Mouse (Mus musculus): ENCODE measurements at regions not wholly inside any gene's neighbourhood (a gene's known extent, or its start where the extent isn't known, plus 50 kb on each side); places are given as distances from the start of the nearest gene placed in this dataset.

GRCm38 (mm10) chr19:23044510-23045464 is 96.2 kb upstream of the Klf9 start:
- no peak overlapping the region for H3K27ac ChIP-seq (ENCODE audit: low read length)
- H3K4me3 ChIP-seq (replicated peaks; ENCODE audit: low read length) = no peak overlapping the region
- H3K27me3 ChIP-seq (ENCODE audit: control insufficient read depth, insufficient read depth, low read length) = no peaks in the 10 kb centered on the region
- 62% methylated on average over 16 of the region's 16 CpGs for WGBS
- no peak for ATAC-seq (ENCODE audit: insufficient read depth, low FRiP score)
- no peak overlapping the region for H3K9ac ChIP-seq (ENCODE audit: low read length)
- H3K4me2 ChIP-seq (ENCODE audit: low read depth, low read length) = no peak overlapping the region
- no peaks in the 10 kb centered on the region for H3K36me3 ChIP-seq (ENCODE audit: control insufficient read depth, insufficient read depth, low read length)
- no peaks in the 10 kb centered on the region for H3K9me3 ChIP-seq (replicated peaks; ENCODE audit: control insufficient read depth, low read length)
- no peaks in the 10 kb centered on the region for H3K4me1 ChIP-seq (ENCODE audit: control insufficient read depth, insufficient read depth, low read length)

- no peaks in the 10 kb centered on the region for H3K27me3 ChIP-seq (ENCODE audit: control insufficient read depth, insufficient read depth, low read length)
- ATAC-seq (ENCODE audit: insufficient read depth, low FRiP score) = no peak
- no peak overlapping the region for H3K27ac ChIP-seq (ENCODE audit: low read length)
- no peaks in the 10 kb centered on the region for H3K36me3 ChIP-seq (ENCODE audit: control insufficient read depth, insufficient read depth, low read length)
- H3K4me2 ChIP-seq (ENCODE audit: low read depth, low read length) = no peak overlapping the region
- H3K9me3 ChIP-seq (replicated peaks; ENCODE audit: control insufficient read depth, low read length) = no peaks in the 10 kb centered on the region
- WGBS = 91% methylated on average over 4 of the region's 4 CpGs
- no peak overlapping the region for H3K9ac ChIP-seq (ENCODE audit: low read length)
- no peak overlapping the region for H3K4me3 ChIP-seq (replicated peaks; ENCODE audit: low read length)
- no peaks in the 10 kb centered on the region for H3K4me1 ChIP-seq (ENCODE audit: control insufficient read depth, insufficient read depth, low read length)
Measured at GRCm38 (mm10) chr19:23051456-23051855, 89.6 kb upstream of the Klf9 start.

- H3K27me3 ChIP-seq (ENCODE audit: control insufficient read depth, insufficient read depth, low read length) = no peaks in the 10 kb centered on the region
- H3K4me1 ChIP-seq (ENCODE audit: control insufficient read depth, insufficient read depth, low read length) = peaks cover 15% of the 10 kb centered on the region
- no peaks in the 10 kb centered on the region for H3K9me3 ChIP-seq (replicated peaks; ENCODE audit: control insufficient read depth, low read length)
- H3K4me3 ChIP-seq (replicated peaks; ENCODE audit: low read length) = no peak overlapping the region
- no peak overlapping the region for H3K4me2 ChIP-seq (ENCODE audit: low read depth, low read length)
- no peaks in the 10 kb centered on the region for H3K36me3 ChIP-seq (ENCODE audit: control insufficient read depth, insufficient read depth, low read length)
- WGBS = 53% methylated on average over 4 of the region's 4 CpGs
- no peak for ATAC-seq (ENCODE audit: insufficient read depth, low FRiP score)
- no peak overlapping the region for H3K27ac ChIP-seq (ENCODE audit: low read length)
- H3K9ac ChIP-seq (ENCODE audit: low read length) = no peak overlapping the region
Measured at GRCm38 (mm10) chr19:23054440-23054839, 86.6 kb upstream of the Klf9 start.

- Histone ChIP-seq H3K4me3 (replicated peaks; ENCODE audit: low read length) (no peak overlapping the region), H3K4me2 (ENCODE audit: low read depth, low read length) (peak overlapping the region; percentile 55), H3K36me3 (ENCODE audit: control insufficient read depth, insufficient read depth, low read length) (no peaks in the 10 kb centered on the region), H3K9me3 (replicated peaks; ENCODE audit: control insufficient read depth, low read length) (no peaks in the 10 kb centered on the region), H3K27me3 (ENCODE audit: control insufficient read depth, insufficient read depth, low read length) (no peaks in the 10 kb centered on the region), H3K4me1 (ENCODE audit: control insufficient read depth, insufficient read depth, low read length) (peaks cover 16% of the 10 kb centered on the region), H3K9ac (ENCODE audit: low read length) (peak overlapping the region; percentile 65; the same call in 1 of the 2 replicates), H3K27ac (ENCODE audit: low read length) (peak overlapping the region; percentile 92)
- 78% methylated on average over 5 of the region's 5 CpGs for WGBS
- peak; percentile 49; the same call in 1 of the 2 replicates for ATAC-seq (ENCODE audit: insufficient read depth, low FRiP score)
Measured at GRCm38 (mm10) chr19:23055916-23056805, 84.9 kb upstream of the Klf9 start.

GRCm38 (mm10) chr19:23056851-23057707 is 83.9 kb upstream of the Klf9 start:
- H3K9ac ChIP-seq (ENCODE audit: low read length) = peak overlapping the region; percentile 65
- peak; percentile 92 for ATAC-seq (ENCODE audit: insufficient read depth, low FRiP score)
- H3K27me3 ChIP-seq (ENCODE audit: control insufficient read depth, insufficient read depth, low read length) = no peaks in the 10 kb centered on the region
- H3K4me2 ChIP-seq (ENCODE audit: low read depth, low read length) = peak overlapping the region; percentile 55
- no peaks in the 10 kb centered on the region for H3K9me3 ChIP-seq (replicated peaks; ENCODE audit: control insufficient read depth, low read length)
- peaks cover 19% of the 10 kb centered on the region for H3K4me1 ChIP-seq (ENCODE audit: control insufficient read depth, insufficient read depth, low read length)
- H3K27ac ChIP-seq (ENCODE audit: low read length) = peak overlapping the region; percentile 92
- peak overlapping the region; percentile 28 for H3K4me3 ChIP-seq (replicated peaks; ENCODE audit: low read length)
- no peaks in the 10 kb centered on the region for H3K36me3 ChIP-seq (ENCODE audit: control insufficient read depth, insufficient read depth, low read length)
- 2% methylated on average over 32 of the region's 32 CpGs for WGBS

- 31% methylated on average over 11 of the region's 11 CpGs for WGBS
Measured at GRCm38 (mm10) chr19:23057739-23058501, 83.1 kb upstream of the Klf9 start.

GRCm38 (mm10) chr19:23058502-23058900 is 82.5 kb upstream of the Klf9 start:
- Histone ChIP-seq H3K9ac (ENCODE audit: low read length) (no peak overlapping the region), H3K4me1 (ENCODE audit: control insufficient read depth, insufficient read depth, low read length) (peaks cover 19% of the 10 kb centered on the region), H3K27me3 (ENCODE audit: control insufficient read depth, insufficient read depth, low read length) (no peaks in the 10 kb centered on the region), H3K4me3 (replicated peaks; ENCODE audit: low read length) (no peak overlapping the region), H3K4me2 (ENCODE audit: low read depth, low read length) (no peak overlapping the region), H3K27ac (ENCODE audit: low read length) (peak overlapping the region; percentile 92), H3K36me3 (ENCODE audit: control insufficient read depth, insufficient read depth, low read length) (no peaks in the 10 kb centered on the region), H3K9me3 (replicated peaks; ENCODE audit: control insufficient read depth, low read length) (no peaks in the 10 kb centered on the region)
- WGBS = 31% methylated on average over 4 of the region's 4 CpGs
- no peak; the same call in 1 of the 2 replicates for ATAC-seq (ENCODE audit: insufficient read depth, low FRiP score)

More at GRCm38 (mm10) chr19:23057739-23058501, 83.1 kb upstream of the Klf9 start:
- H3K27ac ChIP-seq (ENCODE audit: low read length) = peak overlapping the region; percentile 92
- ATAC-seq (ENCODE audit: insufficient read depth, low FRiP score) = no peak
- no peaks in the 10 kb centered on the region for H3K9me3 ChIP-seq (replicated peaks; ENCODE audit: control insufficient read depth, low read length)
- H3K4me1 ChIP-seq (ENCODE audit: control insufficient read depth, insufficient read depth, low read length) = peaks cover 19% of the 10 kb centered on the region
- H3K4me2 ChIP-seq (ENCODE audit: low read depth, low read length) = peak overlapping the region; percentile 55
- peak overlapping the region; percentile 28 for H3K4me3 ChIP-seq (replicated peaks; ENCODE audit: low read length)
- H3K9ac ChIP-seq (ENCODE audit: low read length) = peak overlapping the region; percentile 65
- H3K36me3 ChIP-seq (ENCODE audit: control insufficient read depth, insufficient read depth, low read length) = no peaks in the 10 kb centered on the region
- H3K27me3 ChIP-seq (ENCODE audit: control insufficient read depth, insufficient read depth, low read length) = no peaks in the 10 kb centered on the region

- 25% methylated on average over 9 of the region's 9 CpGs for WGBS
- Histone ChIP-seq H3K36me3 (ENCODE audit: control insufficient read depth, insufficient read depth, low read length) (no peaks in the 10 kb centered on the region), H3K4me2 (ENCODE audit: low read depth, low read length) (no peak overlapping the region; the same call in 1 of the 2 replicates), H3K4me3 (replicated peaks; ENCODE audit: low read length) (no peak overlapping the region), H3K4me1 (ENCODE audit: control insufficient read depth, insufficient read depth, low read length) (peaks cover 19% of the 10 kb centered on the region), H3K9ac (ENCODE audit: low read length) (no peak overlapping the region), H3K9me3 (replicated peaks; ENCODE audit: control insufficient read depth, low read length) (no peaks in the 10 kb centered on the region), H3K27me3 (ENCODE audit: control insufficient read depth, insufficient read depth, low read length) (no peaks in the 10 kb centered on the region), H3K27ac (ENCODE audit: low read length) (0 out of 2 replicates have a peak overlapping the region, but pooled peaks have one; percentile 10)
- no peak for ATAC-seq (ENCODE audit: insufficient read depth, low FRiP score)
Measured at GRCm38 (mm10) chr19:23061081-23061640, 79.9 kb upstream of the Klf9 start.

Measured in stomach, embryonic 16.5 days (tissue).